ENCODE assay signal across 9 mouse cellular contexts in genomic region chr5:99252203-99253135, GRCm38 (mm10).
DNase-seq lines count a peak whose midpoint lies in the region; ATAC-seq and TF ChIP-seq lines count a peak whose summit lies in the region.
"Had no signal": no experiment of that assay in that cellular context is flagged by ENCODE, and none has a peak within 500 bp of the region (broad histone marks: within the 10 kb centered on the region; RNA-seq: fewer than 3 reads in every experiment).

No protein-coding gene starts in this region.

- H3K4me3 ChIP-seq in erythroblast, embryonic 14.5 days (replicated peaks): peak overlapping the region; percentile 76
- peak overlapping the region; percentile 94 for H3K4me3 ChIP-seq in heart, embryonic 12.5 days
- peak overlapping the region; percentile 73 for H3K4me3 ChIP-seq in kidney, postnatal 0 days (replicated peaks; ENCODE audit: low read depth, low read length)
- H3K4me3 ChIP-seq in liver, adult 2 months (ENCODE audit: insufficient read depth, low read depth, low read length): peak overlapping the region; percentile 97

- peaks cover 28% of the 10 kb centered on the region for H3K4me1 ChIP-seq in erythroblast, embryonic 14.5 days (ENCODE audit: control insufficient read depth)
- peaks cover 27% of the 10 kb centered on the region for H3K4me1 ChIP-seq in heart, embryonic 12.5 days (replicated peaks)
- no peaks in the 10 kb centered on the region; the same call in 1 of the 2 replicates for H3K4me1 ChIP-seq in kidney, postnatal 0 days (replicated peaks; ENCODE audit: insufficient read depth, low read length)
- peaks cover 2% of the 10 kb centered on the region; the same call in 1 of the 2 replicates for H3K4me1 ChIP-seq in liver, adult 2 months (ENCODE audit: control insufficient read depth, insufficient read depth, low read length)

- WGBS in heart, embryonic 12.5 days: under 1% methylated on average over 75 of the region's 78 CpGs
- WGBS in kidney, postnatal 0 days: under 1% methylated on average over 69 of the region's 78 CpGs
- WGBS in liver, adult 2 months: under 1% methylated on average over 76 of the region's 78 CpGs

- H3K9ac ChIP-seq in heart, embryonic 12.5 days: peak overlapping the region; percentile 96
- peak overlapping the region; percentile 70 for H3K9ac ChIP-seq in kidney, postnatal 0 days (ENCODE audit: low read depth, low read length)
- H3K9ac ChIP-seq in liver, adult 2 months (ENCODE audit: low read depth, low read length): peak overlapping the region; percentile 97

- peak; percentile 91 for ATAC-seq in heart, embryonic 12.5 days (ENCODE audit: insufficient number of reproducible peaks, low FRiP score)
- peak; percentile 89 for ATAC-seq in kidney, postnatal 0 days (replicated peaks; ENCODE audit: low FRiP score, low read depth)
- ATAC-seq in monocyte, adult 5-6 weeks (replicated peaks; ENCODE audit: insufficient number of reproducible peaks, low FRiP score, low TSS enrichment, poor library complexity, severe bottlenecking): peak; percentile 72

- peak; percentile 60 for DNase-seq in 416B (ENCODE audit: low read depth)
- DNase-seq in brain, embryonic 18.5 days (ENCODE audit: low read depth, low spot score): peak; percentile 86
- peak; percentile 95 for DNase-seq in kidney, postnatal 0 days (ENCODE audit: low spot score)
- peak; percentile 67 for DNase-seq in liver, adult 2 months (ENCODE audit: extremely low read depth, low read depth, low spot score)
- peak; percentile 97 to 98 for DNase-seq in spleen, postnatal 36 days (ENCODE audit: low spot score in 2 of 2)

- TF ChIP-seq CTCF in kidney, postnatal 0 days (IDR thresholded peaks at IDR 0.05; ENCODE audit: low read depth): peak; percentile 27
- peak; percentile 31; the same call in 1 of the 2 replicates for TF ChIP-seq CTCF in liver, adult 2 months (IDR thresholded peaks at IDR 0.05; ENCODE audit: low read depth, low read length)

- peaks cover 26% of the 10 kb centered on the region for H3K27me3 ChIP-seq in erythroblast, embryonic 14.5 days (ENCODE audit: control insufficient read depth)
- no peaks in the 10 kb centered on the region for H3K27me3 ChIP-seq in heart, embryonic 12.5 days (replicated peaks)
- no peaks in the 10 kb centered on the region for H3K27me3 ChIP-seq in kidney, postnatal 0 days (ENCODE audit: insufficient read depth, low read length)
- H3K27me3 ChIP-seq in liver, adult 2 months (ENCODE audit: control insufficient read depth, insufficient read depth, low read length): no peaks in the 10 kb centered on the region

- TF ChIP-seq POLR2A in liver, adult 2 months (IDR thresholded peaks at IDR 0.05; ENCODE audit: extremely low read depth, insufficient read depth, low read length): peak; percentile 77; the same call in 1 of the 2 replicates

- H3K4me2 ChIP-seq in heart, embryonic 12.5 days: peak overlapping the region; percentile 88
- peak overlapping the region; percentile 79 for H3K4me2 ChIP-seq in kidney, postnatal 0 days (ENCODE audit: low read length)

- H3K79me2 ChIP-seq in liver, adult 2 months (ENCODE audit: control insufficient read depth, insufficient read depth, low read length): peaks cover 7% of the 10 kb centered on the region; the same call in 1 of the 2 replicates

- no peaks in the 10 kb centered on the region for H3K9me3 ChIP-seq in erythroblast, embryonic 14.5 days (ENCODE audit: control insufficient read depth, low read length)
- H3K9me3 ChIP-seq in heart, embryonic 12.5 days (replicated peaks): no peaks in the 10 kb centered on the region
- no peaks in the 10 kb centered on the region for H3K9me3 ChIP-seq in kidney, postnatal 0 days (replicated peaks; ENCODE audit: low read length)

- peak overlapping the region; percentile 95 for H3K27ac ChIP-seq in heart, embryonic 12.5 days (ENCODE audit: poor library complexity, severe bottlenecking)
- peak overlapping the region; percentile 72 for H3K27ac ChIP-seq in kidney, postnatal 0 days
- H3K27ac ChIP-seq in liver, adult 2 months (replicated peaks; ENCODE audit: insufficient read depth, low read depth, low read length): peak overlapping the region; percentile 68

- H3K36me3 ChIP-seq in erythroblast, embryonic 14.5 days (ENCODE audit: control insufficient read depth): no peaks in the 10 kb centered on the region
- no peaks in the 10 kb centered on the region for H3K36me3 ChIP-seq in heart, embryonic 12.5 days
- H3K36me3 ChIP-seq in kidney, postnatal 0 days (ENCODE audit: insufficient read depth, low read length): no peaks in the 10 kb centered on the region
- no peaks in the 10 kb centered on the region for H3K36me3 ChIP-seq in liver, adult 2 months (ENCODE audit: control insufficient read depth, insufficient read depth, low read length)
- H3K36me3 ChIP-seq: G1E had no signal

Comparison
In these comparisons a context has a peak if more than half of its experiments do, and no peak if none do; other contexts are left out.
1. Peak in every context shown above with its lines: DNase-seq, ATAC-seq, H3K4me3 ChIP-seq and H3K27ac ChIP-seq.